Mouse (Mus musculus) c-Kit-negative CD71-positive TER-119-positive erythroid progenitor cells, embryonic 14.5 days (primary cell): ENCODE data around the gene Coa3.
"Not testable (repeated sequence)": the region's sequence is repeated elsewhere in the genome, so short reads cannot be mapped to it uniquely, and the experiment has no call there.

Source experiments
- DNase-seq: peaks from one replicate; pipeline ENCODE4 v3.0.0-alpha.2; 2013; ENCODE audit warnings: low read depth, low spot score

Coa3 gene

DNA sequence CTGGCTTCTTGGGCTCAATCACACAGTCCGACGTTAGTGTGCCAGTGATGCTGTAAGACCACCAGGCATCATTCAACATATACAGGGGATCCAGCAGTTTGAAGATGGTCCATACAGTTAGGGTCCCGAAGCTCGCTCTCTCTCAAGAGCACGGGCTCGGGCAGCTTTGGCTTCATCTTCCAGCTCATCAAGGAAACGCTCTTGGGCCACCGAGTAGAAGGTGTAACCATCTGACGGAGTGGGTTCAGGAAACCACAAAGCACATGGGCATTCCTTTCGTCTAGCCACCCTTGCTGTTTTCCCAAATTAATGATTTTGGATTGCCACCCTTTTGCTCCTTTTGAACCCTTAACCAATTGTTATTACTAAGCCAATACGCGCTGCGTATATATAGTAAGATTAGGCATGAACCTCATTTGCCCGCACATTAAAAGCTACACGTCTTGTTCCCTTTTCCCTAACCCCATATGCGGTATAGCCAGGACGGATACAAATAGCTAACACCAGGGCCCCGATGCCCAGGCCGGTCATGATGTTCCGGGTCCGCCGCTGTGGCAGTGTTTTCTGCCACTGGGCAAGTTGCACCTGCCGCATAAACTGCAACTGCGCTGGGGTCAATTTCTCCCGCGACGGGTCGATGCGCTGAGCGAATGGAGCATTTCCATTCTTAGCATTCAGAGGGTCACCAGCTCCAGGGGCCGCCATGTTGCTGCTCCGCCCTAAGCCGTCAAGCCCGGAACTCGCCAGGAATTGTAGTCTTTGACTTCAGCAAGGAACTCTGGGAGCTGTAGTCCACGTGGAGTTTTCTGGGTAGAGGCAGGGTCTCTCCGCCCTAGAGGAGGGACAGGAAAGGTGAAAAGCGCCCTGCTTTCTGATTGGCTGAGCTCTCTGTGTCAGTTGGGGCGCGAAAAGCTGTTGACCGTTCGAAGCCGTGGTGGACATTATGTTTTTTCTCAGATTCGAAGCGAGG is at the start of gene Coa3, which contains the start of gene Cntd1:
Gene Coa3, minus strand, starts transcription at position 892 of the 970 bp plus-strand sequence.
Gene Cntd1, plus strand, starts transcription at position 790 of the 970 bp plus-strand sequence.
- peak; percentile 63 for DNase-seq

DNA sequence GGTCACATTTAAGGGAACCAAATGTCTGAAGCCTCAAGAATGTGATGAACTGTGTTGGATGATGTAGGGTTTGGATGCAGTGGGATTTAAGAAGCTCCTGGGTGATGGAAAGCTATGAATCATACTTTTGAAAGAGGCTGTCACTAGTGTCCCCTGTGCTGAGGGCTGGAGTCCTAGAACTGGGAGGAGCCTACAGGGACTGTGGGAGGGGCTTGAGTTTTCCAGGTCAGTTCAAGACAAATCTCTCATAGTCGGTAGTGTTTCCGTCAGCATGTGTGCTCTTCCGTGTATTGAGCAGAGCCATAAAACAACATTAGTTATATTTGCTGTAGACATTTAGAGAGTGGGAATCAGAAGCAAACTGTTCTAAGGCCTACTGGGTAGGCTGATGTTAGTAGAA is 48.4 kb upstream of the Coa3 start:
- no peak for DNase-seq

DNA sequence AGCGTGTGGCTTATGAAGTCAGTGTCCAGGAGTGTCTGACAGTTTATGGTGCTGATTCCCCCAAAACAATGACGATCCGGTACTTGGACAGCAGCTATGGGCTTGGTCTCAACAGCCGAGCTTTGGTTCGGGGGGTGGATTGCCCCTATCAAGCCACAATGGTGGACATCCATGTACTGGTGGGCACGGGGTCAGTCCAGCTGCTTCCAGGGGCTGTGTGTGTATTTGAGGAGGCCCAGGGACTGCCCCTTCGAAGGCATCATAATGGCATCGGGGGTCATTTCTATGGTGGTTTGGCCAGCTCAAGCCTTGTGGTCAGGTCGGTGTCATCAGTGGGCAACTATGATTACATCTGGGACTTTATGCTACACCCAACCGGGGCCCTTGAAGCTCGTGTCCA is 47.2 kb upstream of the Coa3 start:
- DNase-seq: no peak

DNA sequence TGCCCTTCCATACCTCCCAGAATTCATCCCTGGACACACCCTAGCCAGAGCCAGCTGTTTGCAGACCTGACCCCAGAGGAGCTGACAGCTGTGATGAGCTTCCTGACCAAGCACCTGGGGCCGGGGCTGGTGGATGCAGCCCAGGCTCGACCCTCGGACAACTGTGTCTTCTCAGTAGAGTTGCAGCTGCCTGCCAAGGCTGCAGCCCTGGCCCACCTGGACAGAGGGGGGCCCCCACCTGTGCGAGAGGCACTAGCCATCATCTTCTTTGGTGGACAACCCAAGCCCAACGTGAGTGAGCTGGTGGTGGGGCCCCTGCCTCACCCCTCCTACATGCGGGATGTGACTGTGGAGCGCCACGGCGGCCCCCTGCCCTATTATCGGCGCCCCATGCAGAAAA is 46.3 kb upstream of the Coa3 start:
- DNase-seq: not testable (repeated sequence)

DNA sequence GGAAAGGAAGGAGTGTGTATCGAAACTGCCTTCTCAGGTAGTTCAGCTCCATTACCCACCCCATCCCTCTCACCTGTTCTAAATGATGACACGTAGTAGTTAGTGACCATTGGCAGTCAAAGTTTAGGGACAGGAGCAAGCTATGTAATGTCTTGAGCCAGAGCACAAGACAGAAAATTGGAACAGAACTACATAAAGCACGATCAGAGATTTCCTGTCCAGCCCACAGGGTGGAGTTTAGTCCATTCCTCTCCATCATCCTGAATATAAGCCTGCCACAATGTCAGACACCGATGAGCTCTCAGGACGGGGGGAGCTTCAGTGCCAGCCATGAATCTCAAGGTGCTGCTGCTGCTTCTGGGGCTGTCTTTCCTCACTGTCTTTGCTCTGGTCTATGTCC is 45.8 kb upstream of the Coa3 start, which contains the start of gene Aoc2:
Gene Aoc2, plus strand, starts transcription at position 301 of the 400 bp plus-strand sequence.
- DNase-seq: no peak

DNA sequence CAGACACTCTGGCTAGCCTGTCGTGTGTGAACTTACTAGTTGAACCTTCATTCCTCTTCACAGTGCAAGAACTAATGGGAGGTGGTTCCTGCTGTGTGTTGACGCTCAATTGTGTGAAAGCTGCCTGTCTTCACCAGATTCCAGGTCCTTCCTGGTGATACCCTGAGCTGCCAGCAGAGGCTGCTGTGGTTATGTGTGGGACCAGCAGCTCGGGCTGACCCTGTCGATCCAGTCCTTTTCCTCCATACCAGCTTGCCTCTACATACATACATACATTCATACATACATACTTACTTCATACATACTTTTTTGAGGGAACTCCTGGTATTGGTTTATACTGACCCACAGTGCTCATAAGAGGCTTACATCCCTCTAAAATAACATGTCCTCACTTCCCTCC is 44.7 kb upstream of the Coa3 start:
- DNase-seq: no peak

DNA sequence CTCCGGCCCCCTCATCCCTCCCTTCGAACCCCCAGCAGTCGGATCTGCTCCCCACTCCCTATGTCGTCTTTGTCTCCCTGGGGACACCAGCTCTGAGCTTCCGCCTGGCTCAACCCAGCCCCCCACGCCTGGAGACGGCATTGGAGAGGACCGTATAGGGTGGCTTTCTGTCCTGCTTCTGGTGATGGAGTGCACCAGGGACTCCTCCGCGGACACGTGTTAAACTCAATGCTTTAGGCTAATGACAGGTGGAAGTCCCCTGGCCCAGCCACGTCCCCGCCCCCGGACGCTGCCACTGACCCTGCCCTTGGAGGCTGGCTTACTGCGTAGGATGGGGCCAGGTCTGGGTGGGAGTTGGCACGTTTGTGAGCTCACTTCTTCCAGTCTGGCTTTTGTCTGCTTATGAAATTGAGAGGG is 37.6 kb upstream of the Coa3 start:
- DNase-seq: no peak

DNA sequence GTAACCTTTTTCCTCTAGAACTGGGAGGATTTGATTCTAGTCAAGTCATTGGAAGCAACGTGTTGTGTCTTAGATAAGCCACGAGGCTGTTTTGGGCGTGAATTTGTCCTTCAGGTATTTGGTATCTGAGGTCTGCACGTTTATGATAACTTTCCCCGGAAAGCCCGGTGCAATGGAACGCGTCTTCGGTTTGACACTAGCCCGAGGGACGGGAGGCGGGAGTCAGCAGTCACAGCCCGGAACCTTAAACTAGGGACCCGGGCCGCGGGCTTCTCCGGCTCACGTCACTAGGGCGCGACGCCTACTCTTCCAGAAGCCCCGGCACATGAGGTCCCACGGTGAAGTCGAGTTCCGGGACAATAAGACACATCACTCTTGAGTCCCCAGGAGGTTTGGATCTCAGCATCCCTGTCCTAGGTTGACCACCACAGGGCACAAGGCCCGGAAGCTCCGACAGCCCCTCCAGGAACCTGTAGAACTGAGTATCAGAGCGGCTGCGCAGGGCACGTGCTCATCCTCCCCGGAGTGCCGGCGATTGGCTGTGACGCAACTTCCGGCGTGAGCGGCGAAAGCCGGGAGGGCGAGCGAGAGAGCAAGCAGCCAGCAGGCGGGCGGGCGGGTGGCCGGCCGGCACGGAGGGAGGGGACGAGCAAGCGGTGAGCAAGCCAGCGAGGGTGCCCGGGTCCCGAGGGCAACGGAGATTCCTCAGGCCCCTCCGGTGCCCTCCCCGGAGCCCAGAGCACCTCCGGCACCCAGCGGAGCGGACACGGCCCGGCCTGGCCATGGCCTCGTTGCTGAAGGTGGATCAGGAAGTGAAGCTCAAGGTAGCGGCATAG is 37.0 kb upstream of the Coa3 start, which contains the start of gene Psme3:
Gene Psme3, plus strand, starts transcription at position 549 of the 836 bp plus-strand sequence.
- peak; percentile 94 for DNase-seq

DNA sequence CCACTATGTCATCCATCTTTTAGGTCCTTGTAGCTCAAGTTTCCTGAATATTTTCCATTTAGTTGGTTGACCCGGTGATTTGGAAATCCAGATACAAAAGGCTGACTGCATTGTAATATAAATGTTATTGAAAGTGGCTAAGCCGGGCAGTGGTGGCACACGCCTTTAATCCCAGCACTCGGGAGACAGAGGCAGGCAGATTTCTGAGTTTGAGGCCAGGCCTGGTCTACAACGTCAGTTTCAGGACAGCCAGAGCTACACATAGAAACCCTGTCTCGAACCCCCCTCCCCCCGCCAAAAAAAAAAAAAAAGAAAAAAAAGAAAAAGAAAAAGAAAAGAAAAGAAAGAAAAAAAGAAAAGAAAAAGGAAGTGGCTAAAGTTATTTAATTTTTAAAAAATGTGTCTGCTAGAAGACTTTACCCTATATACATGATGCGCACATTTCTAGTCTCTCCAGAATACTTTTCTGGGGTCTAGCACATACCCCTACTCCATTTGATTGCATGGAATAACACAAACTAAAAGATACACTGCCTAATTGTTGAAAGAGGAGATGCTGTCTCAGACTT is 36.3 kb upstream of the Coa3 start:
- DNase-seq: peak; percentile 37

DNA sequence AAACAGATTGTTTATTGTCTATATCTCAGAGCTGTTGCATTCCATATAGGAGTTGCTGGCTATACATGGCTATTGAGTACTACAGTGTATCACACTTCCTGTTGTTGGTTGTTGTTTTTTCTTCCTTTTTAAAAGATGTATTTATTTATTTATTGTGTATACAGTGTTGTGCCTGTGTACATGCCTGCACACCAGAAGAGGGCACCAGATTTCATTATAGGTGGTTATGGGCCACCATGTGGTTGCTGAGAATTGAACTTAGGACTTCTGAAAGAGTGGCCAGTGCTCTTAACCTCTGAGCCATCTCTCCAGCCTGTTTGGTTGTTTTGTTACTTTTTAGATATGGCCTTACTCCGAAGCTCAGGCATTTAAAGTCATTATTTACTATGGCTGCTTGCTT is 35.7 kb upstream of the Coa3 start:
- no peak for DNase-seq

DNA sequence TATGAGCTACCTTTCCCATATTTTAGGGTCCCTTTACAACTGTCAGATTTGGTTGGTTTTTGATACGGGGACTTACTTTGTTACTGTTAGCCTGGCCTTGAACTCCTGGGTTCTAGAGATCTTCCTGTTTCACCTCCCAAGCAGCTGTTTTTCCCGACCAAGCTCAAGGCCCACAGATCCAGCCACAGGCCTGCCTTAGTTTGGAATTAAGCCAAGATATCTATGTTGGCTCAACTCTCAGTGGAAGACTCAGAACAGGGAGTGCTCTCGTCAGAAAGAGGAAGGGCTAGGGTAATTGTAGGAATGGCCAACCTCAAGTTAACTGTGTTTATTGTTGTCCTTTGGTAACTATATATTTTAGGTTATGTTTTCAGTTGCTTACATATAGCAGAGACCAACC is 33.2 kb upstream of the Coa3 start:
- no peak for DNase-seq

DNA sequence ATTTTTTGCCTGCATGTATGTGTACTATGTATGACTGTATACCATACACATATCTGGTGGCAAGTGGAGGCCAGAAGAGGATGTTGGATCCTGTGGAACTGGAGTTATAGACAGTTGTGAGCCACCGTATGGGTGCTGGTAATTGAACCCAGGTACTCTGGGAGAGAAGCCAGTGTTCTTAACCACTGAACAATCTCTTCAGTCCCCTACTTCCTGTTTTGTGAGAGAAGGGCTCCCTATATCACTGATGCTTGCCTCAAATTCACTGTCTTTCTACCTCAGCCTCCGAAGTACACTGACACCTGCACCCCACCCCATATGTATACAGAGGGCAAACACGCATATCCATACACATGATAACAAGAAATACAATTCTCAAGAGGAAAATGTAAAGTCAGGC is 32.2 kb upstream of the Coa3 start:
- DNase-seq: no peak

DNA sequence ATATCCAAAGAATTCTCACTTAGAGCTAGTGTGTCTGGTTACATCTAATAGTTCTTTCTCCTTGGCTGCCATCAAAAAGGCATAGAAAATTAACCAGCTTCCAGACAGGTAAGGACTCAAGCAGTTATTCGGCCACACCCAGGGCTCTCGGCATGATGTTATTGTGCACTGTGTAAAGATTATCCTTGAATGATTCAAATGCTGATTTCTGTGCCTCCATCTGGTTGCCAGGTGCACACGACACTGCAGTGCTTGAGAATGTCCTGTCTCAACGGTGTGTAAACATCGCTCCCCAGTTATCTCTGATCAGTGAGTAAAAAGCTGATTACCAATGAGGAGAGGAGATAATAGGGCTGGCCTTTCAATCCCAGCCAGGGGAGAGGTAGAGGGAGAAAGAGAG is 28.8 kb upstream of the Coa3 start:
- no peak for DNase-seq

DNA sequence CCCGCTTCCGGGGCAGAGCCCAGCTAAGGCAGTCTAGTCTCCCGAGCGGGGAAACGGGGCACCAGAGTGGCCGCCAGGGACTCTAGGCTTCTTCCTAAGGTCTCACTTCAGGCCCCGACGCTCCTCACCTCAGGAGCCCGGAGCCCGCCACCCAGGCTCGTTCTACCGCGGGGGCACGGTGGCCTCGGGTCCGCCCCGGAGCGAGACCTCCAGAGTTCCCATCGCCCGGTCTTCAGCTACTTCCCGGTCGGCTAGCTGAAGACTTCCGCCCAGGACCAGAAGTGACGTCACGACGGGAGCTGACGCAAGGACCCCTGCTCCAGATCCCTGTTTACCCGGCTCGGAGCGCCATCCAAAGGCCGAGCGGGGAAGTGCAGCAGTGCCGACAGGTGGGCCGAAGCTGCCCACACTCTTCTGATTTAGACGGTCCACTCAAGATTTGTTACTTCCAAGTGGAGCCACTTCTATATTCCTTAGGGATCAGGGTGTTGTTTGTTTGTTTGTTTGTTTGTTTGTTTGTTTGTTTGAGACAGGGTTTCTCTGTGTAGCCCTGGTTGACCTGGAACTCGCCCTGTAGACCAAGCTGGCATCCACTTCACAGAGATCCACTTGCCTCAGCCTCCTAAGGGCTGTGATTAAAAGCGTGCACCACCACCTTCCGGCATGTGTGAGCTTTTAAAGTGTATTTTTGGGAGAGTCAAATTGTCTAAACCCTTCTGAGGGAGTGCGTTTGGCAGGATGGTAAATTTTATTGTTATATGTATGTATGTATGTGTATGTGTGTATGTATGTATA is 23.3 kb upstream of the Coa3 start, which contains the start of gene Becn1:
Gene Becn1, minus strand, starts transcription at position 283 of the 795 bp plus-strand sequence.
- peak; percentile 92 for DNase-seq

DNA sequence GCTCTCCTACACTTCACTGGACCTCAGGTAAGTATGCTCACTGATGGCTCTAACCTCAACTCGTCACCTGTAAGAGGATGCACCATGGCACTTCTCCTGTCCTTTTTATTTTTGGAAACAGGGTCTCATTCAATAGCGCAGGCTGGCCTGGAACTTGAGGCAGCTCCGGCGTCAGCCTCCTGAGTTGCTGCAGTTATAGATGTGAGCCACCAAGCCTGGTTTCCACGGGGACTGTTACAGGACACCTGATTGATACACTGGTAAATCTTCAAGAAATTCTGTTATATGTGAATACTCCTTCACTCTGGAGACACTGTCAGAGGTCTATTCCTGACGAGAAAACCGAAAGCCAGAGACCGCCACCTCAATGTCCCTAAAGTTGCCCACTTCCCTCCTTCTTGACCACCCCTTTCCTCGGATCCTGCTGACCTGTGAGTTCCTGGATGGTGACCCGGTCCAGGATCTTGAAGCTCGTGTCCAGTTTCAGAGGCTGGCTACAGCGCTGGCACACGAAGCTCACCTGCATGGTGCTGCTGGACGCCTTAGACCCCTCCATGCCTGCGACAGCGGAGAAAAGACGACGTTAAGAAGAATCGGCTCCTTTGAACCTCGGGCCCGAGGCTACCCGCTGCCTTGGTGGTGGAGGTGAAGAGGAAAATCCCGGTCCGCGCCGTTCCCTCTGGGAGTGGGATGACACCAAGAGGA is 22.5 kb upstream of the Coa3 start:
- no peak for DNase-seq

DNA sequence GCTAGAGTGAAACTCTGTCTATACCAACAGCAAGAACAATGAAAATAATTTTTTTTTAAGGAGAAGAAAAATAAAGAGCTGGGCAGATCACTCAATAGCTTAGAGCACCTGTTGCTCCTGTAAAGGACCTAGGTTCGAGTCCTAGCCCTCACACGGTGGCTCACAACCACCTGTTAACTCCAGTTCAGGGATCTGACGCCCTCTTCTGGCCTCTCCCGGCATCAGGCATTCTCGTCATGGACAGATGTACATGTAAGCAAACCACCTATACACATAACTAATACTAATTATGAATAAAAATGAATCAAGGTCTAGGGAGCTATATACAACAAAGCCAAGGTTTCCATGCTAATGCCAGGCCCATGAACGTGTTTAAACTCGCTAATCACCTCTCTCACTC is 22.0 kb upstream of the Coa3 start:
- DNase-seq: peak; percentile 52

DNA sequence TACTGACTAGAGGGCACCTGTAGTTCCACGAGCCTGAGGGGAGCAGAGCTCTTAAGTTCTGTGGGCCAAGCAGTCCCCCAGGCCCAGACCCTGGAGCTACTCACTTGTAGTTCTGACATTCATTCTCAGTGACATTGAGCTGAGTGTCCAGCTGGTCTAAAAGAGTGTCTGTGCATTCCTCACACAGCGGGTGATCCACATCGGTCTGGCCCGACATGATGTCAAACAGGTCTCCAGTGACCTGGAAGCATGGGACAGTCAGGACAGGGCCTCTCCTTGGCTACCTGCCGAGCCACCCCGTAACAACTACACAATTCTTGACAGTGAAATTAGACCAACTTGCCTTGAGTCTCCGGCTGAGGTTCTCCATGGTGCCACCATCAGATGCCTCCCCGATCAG is 16.3 kb upstream of the Coa3 start:
- DNase-seq: no peak

DNA sequence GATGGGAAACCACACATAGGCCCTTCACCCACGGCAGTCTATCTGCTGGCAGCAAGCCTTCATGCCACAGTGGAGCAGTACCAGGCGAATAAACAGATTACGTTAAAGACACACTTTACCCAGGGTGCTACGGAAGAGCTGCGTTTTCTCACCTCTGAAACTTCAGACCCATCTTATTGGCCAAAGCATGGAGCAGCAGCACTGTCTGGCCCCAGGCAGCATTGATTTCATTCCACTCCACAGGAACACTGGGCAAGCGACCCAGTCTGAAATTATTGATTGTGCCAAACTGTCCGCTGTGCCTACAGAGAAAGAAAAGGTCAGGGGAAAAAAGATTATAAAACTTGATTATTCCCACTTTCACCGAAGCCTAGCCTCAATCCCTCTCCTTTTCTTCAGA is 12.3 kb upstream of the Coa3 start:
- DNase-seq: no peak

DNA sequence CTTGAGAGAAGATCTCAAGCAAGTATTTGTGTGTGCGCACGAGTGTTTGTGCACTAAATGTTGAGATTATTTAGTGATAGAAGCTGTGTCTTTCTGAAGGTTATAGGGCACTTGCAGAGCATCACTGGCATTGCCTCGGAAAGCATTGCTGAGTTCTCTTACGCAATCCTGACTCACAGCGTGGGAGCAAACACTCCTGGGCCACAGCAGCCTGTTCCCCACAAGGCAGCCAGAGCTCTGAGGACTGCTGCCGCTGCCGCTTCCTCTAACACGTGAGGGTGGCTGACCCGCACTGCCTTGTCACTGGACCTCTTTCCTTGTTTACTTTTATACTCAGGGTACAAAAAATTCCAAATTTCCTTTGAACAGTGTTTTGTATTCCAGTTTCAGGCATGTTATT is 8.4 kb upstream of the Coa3 start:
- DNase-seq: no peak

DNA sequence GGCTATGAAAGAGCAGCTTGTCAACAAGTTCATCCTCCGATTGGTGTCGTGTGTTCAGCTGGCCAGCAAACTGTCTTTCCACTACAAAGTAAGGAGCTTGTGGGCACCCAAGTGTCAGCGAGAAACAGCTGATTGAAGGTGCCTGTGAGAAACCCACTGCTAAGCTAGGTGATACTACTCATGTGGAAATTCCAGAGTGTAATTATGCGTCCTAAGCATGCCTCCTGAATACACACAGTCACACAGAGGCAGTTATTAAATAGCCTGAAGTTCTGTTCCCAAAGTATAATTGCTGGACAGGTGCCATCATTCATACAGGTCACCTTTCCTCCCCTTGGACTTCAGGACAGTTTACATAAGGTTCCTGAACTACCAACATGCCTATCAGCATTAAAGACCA is 4.9 kb upstream of the Coa3 start:
- DNase-seq: no peak
